Mouse (Mus musculus): Measurements from ENCODE around the gene Actb. TPM values are rescaled to one million over a fixed set of nuclear protein-coding genes. Genes with fewer than 3 reads are reported as not detected.
A peak's percentile ranks its signal among the peaks of the same experiment; 100 is the strongest.

Actb gene
- polyA plus RNA-seq (2015; fragmentation: Nextera tagmentation; extraction: Ambion mirVana), result 13,458 and 13,965 TPM in 2 replicates

- peak; percentile 77 for ATAC-seq (ENCODE audit: low FRiP score, low read depth)
- peak within 1 kb of the TSS; percentile 87 for H3K4me3 ChIP-seq
- H3K27ac ChIP-seq (replicated peaks), result peak within 1 kb of the TSS; percentile 100
- H3K27me3 ChIP-seq, result no peaks in the 10 kb centered on the region
- peak within 1 kb of the TSS; percentile 86 for H3K4me2 ChIP-seq
- under 1% methylated on average over 41 of the region's 41 CpGs for WGBS
- peaks cover 36% of the 10 kb centered on the region for H3K36me3 ChIP-seq
- H3K4me1 ChIP-seq (replicated peaks), result peaks cover 61% of the 10 kb centered on the region
- no peaks in the 10 kb centered on the region for H3K9me3 ChIP-seq
- peak within 1 kb of the TSS; percentile 100 for H3K9ac ChIP-seq
Measured at GRCm38 (mm10) chr5:142906532-142907047, at the start of gene Actb. Gene Actb (minus strand): TSS chr5:142906754.

GRCm38 (mm10) chr5:142953641-142954040, 47.1 kb upstream of the Actb start:
- Histone ChIP-seq H3K9ac (no peak overlapping the region), H3K36me3 (no peaks in the 10 kb centered on the region), H3K27ac (replicated peaks) (no peak overlapping the region), H3K27me3 (no peaks in the 10 kb centered on the region), H3K4me2 (no peak overlapping the region), H3K4me3 (no peak overlapping the region), H3K9me3 (no peaks in the 10 kb centered on the region), H3K4me1 (replicated peaks) (0 out of 2 replicates have a peak, but pooled peaks cover 5% of the 10 kb centered on the region)
- whole genome bisulfite sequencing, result 63% methylated on average over 3 of the region's 3 CpGs
- no peak for ATAC-seq (ENCODE audit: low FRiP score, low read depth)

GRCm38 (mm10) chr5:142950405-142950804, 43.9 kb upstream of the Actb start:
- no peaks in the 10 kb centered on the region for H3K27me3 ChIP-seq
- 0 out of 2 replicates have a peak, but pooled peaks cover 5% of the 10 kb centered on the region for H3K4me1 ChIP-seq (replicated peaks)
- no peak overlapping the region for H3K4me3 ChIP-seq
- H3K9me3 ChIP-seq, result no peaks in the 10 kb centered on the region
- H3K27ac ChIP-seq (replicated peaks), result no peak overlapping the region
- WGBS, result 66% methylated on average over 6 of the region's 6 CpGs
- H3K9ac ChIP-seq, result no peak overlapping the region
- H3K36me3 ChIP-seq, result no peaks in the 10 kb centered on the region
- no peak overlapping the region for H3K4me2 ChIP-seq
- peak; percentile 66; the same call in 1 of the 2 replicates for ATAC-seq (ENCODE audit: low FRiP score, low read depth)

- Histone ChIP-seq H3K36me3 (no peaks in the 10 kb centered on the region), H3K4me1 (replicated peaks) (0 out of 2 replicates have a peak, but pooled peaks cover 5% of the 10 kb centered on the region), H3K9me3 (no peaks in the 10 kb centered on the region), H3K27me3 (no peaks in the 10 kb centered on the region), H3K4me2 (no peak overlapping the region), H3K27ac (replicated peaks) (no peak overlapping the region), H3K4me3 (no peak overlapping the region), H3K9ac (no peak overlapping the region)
- no peak for ATAC-seq (ENCODE audit: low FRiP score, low read depth)
- WGBS, result 74% methylated on average over 6 of the region's 6 CpGs
Measured at GRCm38 (mm10) chr5:142949580-142949979, 43.0 kb upstream of the Actb start.

- Histone ChIP-seq H3K27ac (replicated peaks) (no peak overlapping the region), H3K9ac (no peak overlapping the region), H3K27me3 (no peaks in the 10 kb centered on the region), H3K9me3 (no peaks in the 10 kb centered on the region), H3K4me3 (no peak overlapping the region), H3K4me2 (no peak overlapping the region), H3K36me3 (no peaks in the 10 kb centered on the region), H3K4me1 (replicated peaks) (0 out of 2 replicates have a peak, but pooled peaks cover 5% of the 10 kb centered on the region)
- 77% methylated on average over 7 of the region's 7 CpGs for WGBS
- ATAC-seq (ENCODE audit: low FRiP score, low read depth), result no peak
Measured at GRCm38 (mm10) chr5:142947460-142947859, 40.9 kb upstream of the Actb start.

GRCm38 (mm10) chr5:142944979-142945682, 38.6 kb upstream of the Actb start:
- Histone ChIP-seq H3K4me2 (no peak overlapping the region), H3K27me3 (no peaks in the 10 kb centered on the region), H3K4me3 (no peak overlapping the region), H3K36me3 (no peaks in the 10 kb centered on the region), H3K4me1 (replicated peaks) (0 out of 2 replicates have a peak, but pooled peaks cover 1% of the 10 kb centered on the region), H3K9ac (no peak overlapping the region), H3K9me3 (no peaks in the 10 kb centered on the region), H3K27ac (replicated peaks) (no peak overlapping the region)
- ATAC-seq (ENCODE audit: low FRiP score, low read depth), result no peak
- 64% methylated on average over 8 of the region's 8 CpGs for WGBS

- Histone ChIP-seq H3K4me2 (no peak overlapping the region), H3K4me1 (replicated peaks) (no peaks in the 10 kb centered on the region), H3K27ac (replicated peaks) (no peak overlapping the region), H3K36me3 (no peaks in the 10 kb centered on the region), H3K9me3 (no peaks in the 10 kb centered on the region), H3K4me3 (no peak overlapping the region), H3K27me3 (no peaks in the 10 kb centered on the region), H3K9ac (no peak overlapping the region)
- no peak for ATAC-seq (ENCODE audit: low FRiP score, low read depth)
- WGBS, result 74% methylated on average over 2 of the region's 2 CpGs
Measured at GRCm38 (mm10) chr5:142940393-142940792, 33.8 kb upstream of the Actb start.

- ATAC-seq (ENCODE audit: low FRiP score, low read depth), result no peak
- Histone ChIP-seq H3K4me3 (no peak overlapping the region), H3K27ac (replicated peaks) (no peak overlapping the region), H3K4me2 (no peak overlapping the region), H3K9ac (no peak overlapping the region), H3K9me3 (no peaks in the 10 kb centered on the region), H3K4me1 (replicated peaks) (no peaks in the 10 kb centered on the region), H3K36me3 (no peaks in the 10 kb centered on the region), H3K27me3 (no peaks in the 10 kb centered on the region)
- WGBS, result 38% methylated on average over 19 of the region's 19 CpGs
Measured at GRCm38 (mm10) chr5:142937956-142938727, 31.6 kb upstream of the Actb start.

GRCm38 (mm10) chr5:142936336-142936719, 29.8 kb upstream of the Actb start:
- WGBS, result 4% methylated on average over 17 of the region's 17 CpGs
- H3K4me1 ChIP-seq (replicated peaks), result no peaks in the 10 kb centered on the region
- no peaks in the 10 kb centered on the region for H3K27me3 ChIP-seq
- ATAC-seq (ENCODE audit: low FRiP score, low read depth), result no peak
- no peak overlapping the region for H3K9ac ChIP-seq
- no peak overlapping the region for H3K4me3 ChIP-seq
- no peaks in the 10 kb centered on the region for H3K36me3 ChIP-seq
- H3K4me2 ChIP-seq, result peak overlapping the region; percentile 38
- no peaks in the 10 kb centered on the region for H3K9me3 ChIP-seq
- no peak overlapping the region for H3K27ac ChIP-seq (replicated peaks)

GRCm38 (mm10) chr5:142935642-142936335, 29.2 kb upstream of the Actb start:
- Histone ChIP-seq H3K9me3 (no peaks in the 10 kb centered on the region), H3K4me3 (no peak overlapping the region), H3K27me3 (no peaks in the 10 kb centered on the region), H3K4me2 (peak overlapping the region; percentile 38), H3K9ac (no peak overlapping the region), H3K4me1 (replicated peaks) (no peaks in the 10 kb centered on the region), H3K27ac (replicated peaks) (no peak overlapping the region), H3K36me3 (no peaks in the 10 kb centered on the region)
- WGBS, result 15% methylated on average over 13 of the region's 13 CpGs
- peak; percentile 52 for ATAC-seq (ENCODE audit: low FRiP score, low read depth)

- no peak overlapping the region for H3K27ac ChIP-seq (replicated peaks)
- 81% methylated on average over 8 of the region's 8 CpGs for WGBS
- ATAC-seq (ENCODE audit: low FRiP score, low read depth), result no peak
- H3K4me2 ChIP-seq, result no peak overlapping the region
- H3K4me1 ChIP-seq (replicated peaks), result peaks cover 6% of the 10 kb centered on the region
- no peak overlapping the region for H3K9ac ChIP-seq
- no peak overlapping the region for H3K4me3 ChIP-seq
- no peaks in the 10 kb centered on the region for H3K9me3 ChIP-seq
- peaks cover 3% of the 10 kb centered on the region; the same call in 1 of the 2 replicates for H3K27me3 ChIP-seq
- no peaks in the 10 kb centered on the region for H3K36me3 ChIP-seq
Measured at GRCm38 (mm10) chr5:142932731-142933130, 26.2 kb upstream of the Actb start.
